ENCODE assay signal across 9 mouse cellular contexts in the genomic region with DNA sequence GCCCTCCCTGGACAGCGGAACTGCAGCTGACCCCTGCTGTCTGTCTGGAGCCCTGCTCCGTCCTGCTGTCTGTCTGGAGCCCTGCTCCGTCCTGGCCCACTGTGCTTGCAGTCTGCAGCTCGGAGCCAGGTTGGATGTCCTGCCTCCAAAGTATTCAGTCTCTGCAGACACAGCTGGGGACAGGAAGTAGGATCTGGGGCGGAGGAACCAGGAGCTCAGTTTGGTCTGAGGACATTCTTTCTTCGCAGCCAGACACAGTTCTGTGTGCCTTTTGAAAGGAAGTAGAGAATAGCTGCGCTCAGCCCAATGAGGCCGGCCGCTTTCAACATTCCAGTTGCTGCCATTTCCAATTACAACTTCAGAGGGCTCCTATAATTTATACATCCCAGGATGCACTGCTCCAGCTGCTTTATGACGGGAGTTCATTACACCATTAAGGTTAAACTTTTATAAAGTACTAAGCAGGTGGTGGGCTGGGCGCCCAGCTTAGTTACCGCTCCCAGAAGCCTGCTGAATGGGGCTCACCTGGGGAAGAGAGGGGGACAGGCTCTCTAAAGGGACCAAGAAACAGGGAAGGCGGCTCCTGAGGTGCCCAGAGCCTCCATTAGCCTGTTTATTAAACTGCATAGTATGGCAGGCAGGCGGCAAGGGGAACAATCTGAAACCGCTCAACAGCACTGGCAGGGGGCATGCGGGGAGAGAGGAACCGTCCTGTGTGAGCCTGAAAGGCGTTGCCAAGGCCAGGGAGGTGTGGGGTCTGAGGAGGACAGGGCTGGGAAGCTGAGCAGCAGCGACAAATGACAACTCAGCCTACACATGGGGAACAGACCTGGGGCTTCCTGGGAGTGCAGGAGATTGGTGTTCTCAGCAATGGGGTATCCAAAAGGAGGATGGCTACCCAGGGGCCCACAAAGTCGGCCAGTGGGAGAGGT. TPM values are rescaled to one million over a fixed set of nuclear protein-coding genes. Genes with fewer than 3 reads are reported as not detected.
A peak's percentile ranks its signal among the peaks of the same experiment; 100 is the strongest.
DNase-seq lines count a peak whose midpoint lies in the region; ATAC-seq and TF ChIP-seq lines count a peak whose summit lies in the region.
"Had no signal": no experiment of that assay in that cellular context is flagged by ENCODE, and none has a peak within 500 bp of the region (broad histone marks: within the 10 kb centered on the region; RNA-seq: fewer than 3 reads in every experiment).

No protein-coding gene starts in this region.

- H3K27ac ChIP-seq in ES-E14 (ENCODE audit: insufficient read depth, low read depth, low read length, poor library complexity, severe bottlenecking), result no peak overlapping the region
- H3K27ac ChIP-seq in lung, embryonic 15.5 days, result peak overlapping the region; percentile 90

- H3K4me2 ChIP-seq in lung, embryonic 15.5 days, result 0 out of 2 replicates have a peak overlapping the region, but pooled peaks have one; percentile 6

- H3K4me3 ChIP-seq in ES-E14 (ENCODE audit: insufficient read depth in 1 of 2, low read depth in 1 of 2, low read length in 2 of 2, poor library complexity in 1 of 2, severe bottlenecking in 1 of 2), result peak overlapping the region in 1 of 2 experiments; percentile 22; a peak in 2 of 4 replicates
- H3K4me3 ChIP-seq in lung, embryonic 15.5 days, result no peak overlapping the region
- H3K4me3 ChIP-seq: myocyte had no signal

- in situ Hi-C loops in ES-E14 (cut with MboI; ENCODE audit: low sequenced_read_pairs in 2 of 2, unreplicated experiment in 2 of 2), result no loop called here

- no peaks in the 10 kb centered on the region for H3K27me3 ChIP-seq in lung, embryonic 15.5 days

- no peaks in the 10 kb centered on the region for H3K36me3 ChIP-seq in ES-E14 (ENCODE audit: control insufficient read depth, insufficient read depth, low read length, poor library complexity, severe bottlenecking)
- no peaks in the 10 kb centered on the region for H3K36me3 ChIP-seq in lung, embryonic 15.5 days

- 43% methylated on average over 20 of the region's 20 CpGs for WGBS in lung, embryonic 15.5 days

- peak overlapping the region; percentile 19; the same call in 1 of the 2 replicates for H3K9ac ChIP-seq in ES-E14 (ENCODE audit: insufficient read depth, low read depth, low read length, poor library complexity, severe bottlenecking)
- H3K9ac ChIP-seq in lung, embryonic 15.5 days, result no peak overlapping the region

- no peaks in the 10 kb centered on the region for H3K9me3 ChIP-seq in ES-E14 (ENCODE audit: control insufficient read depth, insufficient read depth, low read depth, low read length)
- no peaks in the 10 kb centered on the region for H3K9me3 ChIP-seq in lung, embryonic 15.5 days

- no peak for DNase-seq in ES-E14 (ENCODE audit: low read depth, low spot score)
- DNase-seq in brain, embryonic 14.5 days (ENCODE audit: low read depth), result peak; percentile 62
- peak; percentile 66 to 73 for DNase-seq in heart, adult 9 months (ENCODE audit: low spot score in 2 of 2)
- DNase-seq in kidney, adult 18-20 months, result peak; percentile 54
- no peak for DNase-seq in adipocyte (ENCODE audit: low spot score)
- no peak for DNase-seq in B cell, adult 2 months

- H3K4me1 ChIP-seq in ES-E14 (ENCODE audit: control insufficient read depth in 2 of 2, insufficient read depth in 2 of 2, low read length in 2 of 2, poor library complexity in 1 of 2), result peaks cover 3 to 27% of the 10 kb centered on the region in 2 experiments; a peak in 2 of 4 replicates
- peaks cover 85% of the 10 kb centered on the region for H3K4me1 ChIP-seq in lung, embryonic 15.5 days

- no peak for TF ChIP-seq POLR2A in brain, embryonic 14.5 days (IDR thresholded peaks at IDR 0.05; ENCODE audit: borderline replicate concordance, extremely low read depth, insufficient read depth, insufficient read length, poor library complexity, severe bottlenecking)

- no peak for ATAC-seq in lung, embryonic 15.5 days (ENCODE audit: borderline replicate concordance, extremely low read depth, low FRiP score, low TSS enrichment)
- no peak for ATAC-seq in megakaryocyte-erythroid progenitor cell, adult 5-6 weeks (replicated peaks; ENCODE audit: low FRiP score, low TSS enrichment, poor library complexity, severe bottlenecking)

- TF ChIP-seq CTCF in brain, embryonic 14.5 days (IDR thresholded peaks at IDR 0.05; ENCODE audit: borderline replicate concordance, extremely low read depth, insufficient read depth, insufficient read length), result no peak

TF ChIP-seq in ES-E14, 5 proteins besides CTCF, POLR2A, EP300 and RAD21:
- TF ChIP-seq CHD2 (IDR thresholded peaks at IDR 0.05; ENCODE audit: low read depth, low read length) (no peak), HCFC1 (IDR thresholded peaks at IDR 0.05; ENCODE audit: borderline replicate concordance, insufficient read depth, low read length) (no peak), MAFK (IDR thresholded peaks at IDR 0.05; ENCODE audit: insufficient read depth, low read depth, low read length) (no peak), ZC3H11A (IDR thresholded peaks at IDR 0.05; ENCODE audit: borderline replicate concordance, low read depth, low read length) (no peak), ZNF384 (IDR thresholded peaks at IDR 0.05; ENCODE audit: low read depth, low read length) (no peak)

RNA-seq across cellular contexts. Expression of a gene that starts 9.8 kb away (rescaled TPM):
- total RNA-seq in ES-E14 (2012; rRNA removed), result 1.2 and 1.6 TPM in 2 replicates
- polyA plus RNA-seq in brain, embryonic 14.5 days (2012; rRNA removed), result 20.2 and 24.8 TPM in 2 replicates
- 3.1 and 3.2 TPM in 2 replicates for polyA plus RNA-seq in lung, embryonic 15.5 days (2015; fragmentation: Nextera tagmentation; extraction: Ambion mirVana)
- not detected in 2 replicates for total RNA-seq in megakaryocyte-erythroid progenitor cell, adult 5-6 weeks (2014; fragmentation: Nextera tagmentation)
- total RNA-seq in megakaryocyte-erythroid progenitor cell, adult 5-6 weeks (2017), result not detected in 2 replicates

RNA-seq across cellular contexts. Expression of a gene that starts 54.3 kb away (rescaled TPM):
- 35.9 and 58.1 TPM in 2 replicates for total RNA-seq in ES-E14 (2012; rRNA removed)
- polyA plus RNA-seq in brain, embryonic 14.5 days (2012; rRNA removed), result 1.4 and 2.4 TPM in 2 replicates
- 5.6 and 6.5 TPM in 2 replicates for polyA plus RNA-seq in lung, embryonic 15.5 days (2015; fragmentation: Nextera tagmentation; extraction: Ambion mirVana)
- not detected in 2 replicates for total RNA-seq in megakaryocyte-erythroid progenitor cell, adult 5-6 weeks (2014; fragmentation: Nextera tagmentation)
- not detected in 2 replicates for total RNA-seq in megakaryocyte-erythroid progenitor cell, adult 5-6 weeks (2017)

Comparison
In these comparisons a context has a peak if more than half of its experiments do, and no peak if none do; other contexts are left out.
1. DNase-seq: peak in brain, embryonic 14.5 days (single experiment), heart, adult 9 months (2 of 2) and kidney, adult 18-20 months (single experiment); none in ES-E14 (single experiment), adipocyte (single experiment) and B cell, adult 2 months (0 of 2).
2. RNA of a gene that starts 54.3 kb away (total RNA-seq): 35.9 to 58.1 TPM in ES-E14; not detected in megakaryocyte-erythroid progenitor cell, adult 5-6 weeks; every median in the first group is over 10 times any median in the second.